Mouse (Mus musculus) T-helper 17 cell (primary cell): Measurements from ENCODE around the gene Zfand2a.

ENCODE experiments used
- in situ Hi-C, 2 experiments: fragments of 300-600 bp; cut with MboI, MseI; formaldehyde crosslinking; loops; 1 replicate in 1 of 2; 2 replicates in 1 of 2; pipeline ENCODE4 v1.15.1; 2025; ENCODE audit warnings: high pct_unique_total_duplicates in 2 of 2

The Zfand2a gene

GRCm38 (mm10) chr5:139432747-139433508 is 51.4 kb downstream of the Zfand2a start:
- in situ Hi-C loops = no loop called here

- in situ Hi-C loops = no loop called here
Measured at GRCm38 (mm10) chr5:139432333-139432732, 52.0 kb downstream of the Zfand2a start.

GRCm38 (mm10) chr5:139429818-139430341 is 54.5 kb downstream of the Zfand2a start:
- in situ Hi-C loops = loop anchor here in 1 of 2 experiments (10.0 kb wide), 1 partner anchor 555 kb away; no protein-coding TSS in a partner anchor

- in situ Hi-C loops = loop anchor here in 1 of 2 experiments (10.0 kb wide), 1 partner anchor 553 kb away; no protein-coding TSS in a partner anchor
Measured at GRCm38 (mm10) chr5:139427989-139428388, 56.4 kb downstream of the Zfand2a start.

- in situ Hi-C loops = loop anchor here in 1 of 2 experiments (10.0 kb wide), 1 partner anchor 552 kb away; no protein-coding TSS in a partner anchor
Measured at GRCm38 (mm10) chr5:139427001-139427400, 57.3 kb downstream of the Zfand2a start.

GRCm38 (mm10) chr5:139425198-139425597 is 59.2 kb downstream of the Zfand2a start:
- in situ Hi-C loops = loop anchor here in 1 of 2 experiments (10.0 kb wide), 1 partner anchor 550 kb away; no protein-coding TSS in a partner anchor

- in situ Hi-C loops = loop anchor here in 1 of 2 experiments (10.0 kb wide), 1 partner anchor 548 kb away; no protein-coding TSS in a partner anchor
Measured at GRCm38 (mm10) chr5:139423026-139423865, 61.1 kb downstream of the Zfand2a start, which contains the start of gene Gper1. Gene Gper1 (plus strand): TSS chr5:139423151.
